Mouse (Mus musculus) hindbrain, embryonic 15.5 days (tissue): ENCODE results near the gene Neo1. TPM values are rescaled to one million over a fixed set of nuclear protein-coding genes. Genes with fewer than 3 reads are reported as not detected.
A peak's percentile ranks its signal among the peaks of the same experiment; 100 is the strongest.

Source experiments
- ATAC-seq: fragments of 200-750 bp; cut with Nextera tagmentation; 2 replicates; pipeline ENCODE4 v1.8.0; 2017; ENCODE audit warnings: low read depth, moderate number of reproducible peaks, moderate TSS enrichment; ENCODE audit not compliant: low FRiP score
- H3K27ac ChIP-seq: fragments of 300-500 bp; sonication (generic); replicated peaks from 2 replicates; pipeline ENCODE4 v1.5.1; 2015; ENCODE audit warnings: mild to moderate bottlenecking, inconsistent platforms
- H3K27me3 ChIP-seq: fragments of 300-500 bp; sonication (generic); 2 replicates; pipeline ENCODE4 v1.6.1; 2015; ENCODE audit warnings: control low read depth, inconsistent platforms
- H3K36me3 ChIP-seq: fragments of 300-500 bp; sonication (generic); 2 replicates; pipeline ENCODE4 v1.6.1; 2015; ENCODE audit warnings: control low read depth, inconsistent platforms
- H3K4me1 ChIP-seq: fragments of 300-500 bp; sonication (generic); replicated peaks from 2 replicates; pipeline ENCODE4 v1.6.1; 2015; ENCODE audit warnings: control low read depth, inconsistent platforms
- H3K4me2 ChIP-seq: fragments of 300-500 bp; sonication (generic); 2 replicates; pipeline ENCODE4 v1.6.1; 2015; ENCODE audit warnings: moderate library complexity, mild to moderate bottlenecking, inconsistent platforms
- H3K4me3 ChIP-seq: fragments of 300-500 bp; sonication (generic); 2 replicates; pipeline ENCODE4 v1.5.1; 2015; ENCODE audit warnings: mild to moderate bottlenecking, inconsistent platforms
- H3K9ac ChIP-seq: fragments of 300-500 bp; sonication (generic); 2 replicates; pipeline ENCODE4 v1.6.1; 2015; ENCODE audit warnings: inconsistent platforms
- H3K9me3 ChIP-seq: fragments of 300-500 bp; sonication (generic); 2 replicates; pipeline ENCODE4 v1.6.1; 2016; ENCODE audit warnings: control low read depth, inconsistent platforms
- WGBS: fragments of 180-500 bp; shearing (Covaris S2); methylation state at CpG from one replicate; pipeline ENCODE4 v1.1.7; 2015; 5-methylcytosine and 5-hydroxymethylcytosine counted together
- polyA plus RNA-seq: library from polyadenylated mRNA; unstranded; fragments of >200 nt; fragmentation: Nextera tagmentation; extraction: Ambion mirVana; gene quantifications from 2 replicates; pipeline ENCODE4 v1.2.1, GENCODE M21; 2015

Neo1 gene
- polyA plus RNA-seq, 1 experiment from 2014 or later = 49.6 TPM

GRCm38 (mm10) chr9:58879836-58880235, 156.4 kb downstream of the Neo1 start:
- H3K36me3 ChIP-seq = peaks cover 63% of the 10 kb centered on the region
- H3K4me1 ChIP-seq = no peaks in the 10 kb centered on the region
- WGBS = 98% methylated on average over 1 of the region's 1 CpGs
- no peaks in the 10 kb centered on the region for H3K9me3 ChIP-seq
- ATAC-seq = no peak
- H3K27me3 ChIP-seq = no peaks in the 10 kb centered on the region
- no peak overlapping the region for H3K4me2 ChIP-seq
- no peak overlapping the region for H3K27ac ChIP-seq
- H3K9ac ChIP-seq = no peak overlapping the region
- no peak overlapping the region for H3K4me3 ChIP-seq

- no peak for ATAC-seq
- H3K9me3 ChIP-seq = no peaks in the 10 kb centered on the region
- peaks cover 51% of the 10 kb centered on the region for H3K36me3 ChIP-seq
Measured at GRCm38 (mm10) chr9:58876946-58877625, 159.2 kb downstream of the Neo1 start.

GRCm38 (mm10) chr9:58875439-58875838, 160.8 kb downstream of the Neo1 start:
- no peak overlapping the region for H3K9ac ChIP-seq
- WGBS = 92% methylated on average over 6 of the region's 6 CpGs
- ATAC-seq = no peak
- peaks cover 43% of the 10 kb centered on the region for H3K36me3 ChIP-seq
- H3K4me1 ChIP-seq = no peaks in the 10 kb centered on the region
- H3K27me3 ChIP-seq = no peaks in the 10 kb centered on the region
- no peak overlapping the region for H3K27ac ChIP-seq
- no peak overlapping the region for H3K4me3 ChIP-seq
- no peak overlapping the region for H3K4me2 ChIP-seq
- H3K9me3 ChIP-seq = no peaks in the 10 kb centered on the region

More at GRCm38 (mm10) chr9:58876946-58877625, 159.2 kb downstream of the Neo1 start:
- Histone ChIP-seq H3K9ac (no peak overlapping the region), H3K4me3 (no peak overlapping the region), H3K27ac (no peak overlapping the region), H3K4me1 (no peaks in the 10 kb centered on the region), H3K4me2 (no peak overlapping the region), H3K27me3 (no peaks in the 10 kb centered on the region)
- 94% methylated on average over 6 of the region's 6 CpGs for WGBS

GRCm38 (mm10) chr9:58874354-58874753, 161.9 kb downstream of the Neo1 start:
- H3K27ac ChIP-seq = no peak overlapping the region
- H3K9me3 ChIP-seq = no peaks in the 10 kb centered on the region
- H3K27me3 ChIP-seq = no peaks in the 10 kb centered on the region
- no peak overlapping the region for H3K4me3 ChIP-seq
- H3K4me2 ChIP-seq = no peak overlapping the region
- peaks cover 34% of the 10 kb centered on the region for H3K36me3 ChIP-seq
- H3K4me1 ChIP-seq = no peaks in the 10 kb centered on the region
- 0 out of 2 replicates have a peak, but pooled peaks have one; percentile 38 for ATAC-seq
- 86% methylated on average over 4 of the region's 4 CpGs for WGBS
- no peak overlapping the region for H3K9ac ChIP-seq

- no peaks in the 10 kb centered on the region for H3K27me3 ChIP-seq
- 48% methylated on average over 10 of the region's 10 CpGs for WGBS
- H3K9me3 ChIP-seq = no peaks in the 10 kb centered on the region
- H3K27ac ChIP-seq = no peak overlapping the region
- H3K9ac ChIP-seq = no peak overlapping the region
- peak; percentile 48 for ATAC-seq
- no peaks in the 10 kb centered on the region for H3K4me1 ChIP-seq
- H3K4me2 ChIP-seq = no peak overlapping the region
- H3K4me3 ChIP-seq = no peak overlapping the region
- H3K36me3 ChIP-seq = peaks cover 30% of the 10 kb centered on the region
Measured at GRCm38 (mm10) chr9:58873541-58874324, 162.5 kb downstream of the Neo1 start.

- H3K4me2 ChIP-seq = no peak overlapping the region
- no peaks in the 10 kb centered on the region for H3K4me1 ChIP-seq
- no peak for ATAC-seq
- H3K36me3 ChIP-seq = peaks cover 8% of the 10 kb centered on the region
- no peak overlapping the region for H3K4me3 ChIP-seq
- H3K27me3 ChIP-seq = no peaks in the 10 kb centered on the region
- 77% methylated on average over 10 of the region's 10 CpGs for WGBS
- H3K9me3 ChIP-seq = no peaks in the 10 kb centered on the region
- no peak overlapping the region for H3K9ac ChIP-seq
- no peak overlapping the region for H3K27ac ChIP-seq
Measured at GRCm38 (mm10) chr9:58871141-58871540, 165.1 kb downstream of the Neo1 start.

- peak; percentile 31; the same call in 1 of the 2 replicates for ATAC-seq
- no peak overlapping the region for H3K9ac ChIP-seq
- H3K27ac ChIP-seq = peak overlapping the region; percentile 7; the same call in 1 of the 2 replicates
- peaks cover 8% of the 10 kb centered on the region; the same call in 1 of the 2 replicates for H3K36me3 ChIP-seq
- peaks cover 12% of the 10 kb centered on the region for H3K4me1 ChIP-seq
- no peaks in the 10 kb centered on the region for H3K27me3 ChIP-seq
- H3K4me3 ChIP-seq = no peak overlapping the region
- WGBS = 22% methylated on average over 7 of the region's 7 CpGs
- no peak overlapping the region for H3K4me2 ChIP-seq
- H3K9me3 ChIP-seq = no peaks in the 10 kb centered on the region
Measured at GRCm38 (mm10) chr9:58863826-58864225, 172.4 kb downstream of the Neo1 start.

- Histone ChIP-seq H3K4me2 (0 out of 2 replicates have a peak overlapping the region, but pooled peaks have one; percentile 1), H3K9ac (no peak overlapping the region), H3K9me3 (no peaks in the 10 kb centered on the region), H3K27me3 (no peaks in the 10 kb centered on the region), H3K4me1 (peaks cover 11% of the 10 kb centered on the region), H3K27ac (no peak overlapping the region), H3K4me3 (no peak overlapping the region), H3K36me3 (peaks cover 19% of the 10 kb centered on the region)
- no peak for ATAC-seq
- WGBS = 43% methylated on average over 30 of the region's 30 CpGs
Measured at GRCm38 (mm10) chr9:58859080-58859635, 177.1 kb downstream of the Neo1 start.

- peaks cover 11% of the 10 kb centered on the region for H3K4me1 ChIP-seq
- H3K9me3 ChIP-seq = no peaks in the 10 kb centered on the region
- H3K27me3 ChIP-seq = no peaks in the 10 kb centered on the region
- no peak overlapping the region for H3K4me2 ChIP-seq
- peaks cover 19% of the 10 kb centered on the region for H3K36me3 ChIP-seq
- H3K9ac ChIP-seq = no peak overlapping the region
- H3K4me3 ChIP-seq = no peak overlapping the region
- ATAC-seq = no peak
- no peak overlapping the region for H3K27ac ChIP-seq
- WGBS = 42% methylated on average over 3 of the region's 3 CpGs
Measured at GRCm38 (mm10) chr9:58854931-58855330, 181.3 kb downstream of the Neo1 start.

- ATAC-seq = no peak
- Histone ChIP-seq H3K27me3 (no peaks in the 10 kb centered on the region), H3K36me3 (0 out of 2 replicates have a peak, but pooled peaks cover 2% of the 10 kb centered on the region), H3K4me3 (no peak overlapping the region), H3K4me1 (peaks cover 22% of the 10 kb centered on the region), H3K9me3 (no peaks in the 10 kb centered on the region), H3K27ac (peak overlapping the region; percentile 21; the same call in 1 of the 2 replicates), H3K9ac (no peak overlapping the region), H3K4me2 (no peak overlapping the region)
- 18% methylated on average over 13 of the region's 13 CpGs for WGBS
Measured at GRCm38 (mm10) chr9:58849576-58850315, 186.5 kb downstream of the Neo1 start.

GRCm38 (mm10) chr9:58847676-58848075, 188.6 kb downstream of the Neo1 start:
- Histone ChIP-seq H3K4me3 (no peak overlapping the region), H3K4me1 (peaks cover 15% of the 10 kb centered on the region), H3K4me2 (no peak overlapping the region), H3K9ac (no peak overlapping the region), H3K27me3 (no peaks in the 10 kb centered on the region), H3K27ac (no peak overlapping the region), H3K9me3 (no peaks in the 10 kb centered on the region), H3K36me3 (0 out of 2 replicates have a peak, but pooled peaks cover 2% of the 10 kb centered on the region)
- WGBS = 84% methylated on average over 7 of the region's 7 CpGs
- no peak for ATAC-seq
